Mouse (Mus musculus): Measurements from ENCODE around the gene Myh7b.
A peak's percentile ranks its signal among the peaks of the same experiment; 100 is the strongest.
"Not testable (repeated sequence)": the region's sequence is repeated elsewhere in the genome, so short reads cannot be mapped to it uniquely, and the experiment has no call there.

The Myh7b gene

GRCm38 (mm10) chr2:155603707-155604106 lies 7.3 kb upstream of the Myh7b start:
- DNase-seq (ENCODE audit: low spot score in 2 of 2): no peak

DNA sequence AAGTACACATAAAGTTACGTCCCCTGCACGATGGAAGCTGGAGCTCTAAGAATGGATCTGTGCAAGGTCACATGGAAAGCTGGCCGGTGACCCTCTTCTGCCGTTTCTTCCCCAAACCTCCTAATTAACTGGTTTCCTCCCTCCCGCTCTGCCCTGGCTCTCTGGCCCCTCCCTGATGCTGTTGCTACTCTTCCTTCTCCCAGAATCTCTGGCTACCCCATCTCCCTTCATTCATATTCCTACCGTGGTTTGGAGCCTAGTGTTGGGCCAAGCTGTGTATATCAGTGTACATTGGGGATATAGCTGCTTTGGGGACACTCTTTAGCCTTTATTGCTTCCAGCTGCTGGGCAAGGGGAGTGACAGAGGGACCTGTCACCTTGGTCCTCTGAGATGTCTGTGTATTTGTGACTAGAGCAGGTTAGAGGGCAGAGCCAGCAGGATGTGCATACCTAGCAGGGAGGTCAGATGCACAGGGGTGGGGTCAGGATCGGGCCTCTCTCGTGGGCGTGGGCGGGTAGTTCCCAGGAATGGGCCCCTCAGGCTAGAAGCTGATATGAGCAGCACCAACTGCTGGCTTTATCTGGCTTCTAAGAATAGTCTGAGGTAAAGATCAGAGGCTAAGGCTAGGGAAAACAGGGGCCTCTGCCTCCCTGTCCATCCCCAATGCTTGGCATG lies 6.3 kb upstream of the Myh7b start:
- no peak for DNase-seq (ENCODE audit: low spot score in 2 of 2)

GRCm38 (mm10) chr2:155605236-155605589 lies 5.8 kb upstream of the Myh7b start:
- DNase-seq (ENCODE audit: low spot score in 2 of 2): not testable (repeated sequence)

- DNase-seq (ENCODE audit: low spot score in 2 of 2): no peak
These were observed 4.7 kb upstream of the Myh7b start for GRCm38 (mm10) chr2:155606360-155606759.

DNA sequence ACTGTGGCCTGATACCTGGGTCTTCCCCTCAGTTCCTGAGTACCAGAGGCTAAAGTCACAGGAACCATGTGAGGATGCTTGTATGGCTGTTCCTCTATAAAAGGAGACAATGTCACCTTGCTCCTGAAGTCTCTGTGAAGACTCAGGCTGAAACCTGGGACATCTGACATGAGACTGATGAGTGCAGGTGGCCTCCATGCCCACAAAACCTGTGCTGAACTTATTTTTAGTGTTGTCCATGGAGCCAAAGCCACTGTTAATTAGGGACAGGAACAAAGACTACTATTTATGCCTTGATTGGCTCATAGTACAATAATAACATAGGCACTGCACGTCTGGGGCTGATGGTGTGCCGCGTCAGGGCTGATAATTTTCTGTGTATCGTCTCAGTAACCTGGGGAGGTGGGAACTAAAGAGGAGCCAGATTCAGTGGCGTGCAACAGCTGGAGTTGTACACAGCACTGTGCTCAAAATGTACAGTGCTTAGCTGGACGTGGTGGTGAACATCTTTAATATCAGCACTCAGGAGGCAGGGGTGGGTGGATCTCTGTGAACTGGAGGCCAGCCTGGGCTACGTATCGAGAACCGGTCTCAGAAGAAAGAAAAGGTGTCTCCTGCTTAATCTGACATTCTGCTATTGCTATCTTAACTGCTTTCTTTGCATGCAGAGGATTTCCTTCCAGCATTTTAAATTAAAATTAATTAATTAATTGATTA lies 980 bp downstream of the Myh7b start:
- no peak for DNase-seq (ENCODE audit: low spot score in 2 of 2)

- DNase-seq (ENCODE audit: low spot score in 2 of 2): peak in 1 of 2 experiments; percentile 35
These were observed 2.3 kb downstream of the Myh7b start for GRCm38 (mm10) chr2:155613326-155613755.

DNA sequence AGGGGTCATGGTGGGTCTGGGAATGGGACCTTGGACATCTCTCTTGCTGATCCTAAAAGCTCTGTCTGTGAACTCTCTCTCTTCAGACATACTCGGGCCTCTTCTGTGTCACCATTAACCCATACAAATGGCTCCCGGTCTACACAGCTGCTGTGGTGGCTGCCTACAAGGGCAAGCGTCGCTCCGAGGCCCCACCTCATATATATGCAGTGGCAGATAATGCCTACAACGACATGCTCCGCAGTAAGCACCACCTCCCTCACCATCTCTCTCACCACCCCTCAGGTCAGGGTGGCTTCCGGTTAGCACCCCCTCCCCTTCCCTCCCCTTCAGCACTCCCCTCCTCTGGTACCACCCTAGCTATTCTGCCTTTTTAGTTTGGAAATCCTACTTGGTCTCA lies 2.9 kb downstream of the Myh7b start:
- DNase-seq (ENCODE audit: low spot score in 2 of 2): no peak

DNA sequence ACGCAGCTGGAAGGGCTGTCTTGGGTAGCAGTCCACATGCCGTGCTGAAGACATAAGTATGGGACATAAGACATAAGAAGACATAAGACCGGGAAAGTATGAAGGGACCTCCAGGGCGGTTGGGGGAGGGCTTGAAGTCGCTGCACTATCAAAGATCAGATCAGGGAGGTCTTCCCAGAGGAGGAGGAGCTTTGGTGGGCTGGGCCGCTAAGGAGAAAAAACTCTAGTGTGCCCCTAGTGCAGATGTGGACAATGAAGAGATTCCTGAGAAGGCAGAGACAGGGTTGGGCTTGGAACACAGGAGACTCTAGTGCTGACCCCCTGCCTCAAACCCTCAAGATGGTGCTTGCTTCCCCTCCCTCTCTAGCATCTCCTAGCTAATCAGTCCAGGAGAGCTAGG lies 6.0 kb downstream of the Myh7b start:
- no peak for DNase-seq (ENCODE audit: low spot score in 2 of 2)

DNA sequence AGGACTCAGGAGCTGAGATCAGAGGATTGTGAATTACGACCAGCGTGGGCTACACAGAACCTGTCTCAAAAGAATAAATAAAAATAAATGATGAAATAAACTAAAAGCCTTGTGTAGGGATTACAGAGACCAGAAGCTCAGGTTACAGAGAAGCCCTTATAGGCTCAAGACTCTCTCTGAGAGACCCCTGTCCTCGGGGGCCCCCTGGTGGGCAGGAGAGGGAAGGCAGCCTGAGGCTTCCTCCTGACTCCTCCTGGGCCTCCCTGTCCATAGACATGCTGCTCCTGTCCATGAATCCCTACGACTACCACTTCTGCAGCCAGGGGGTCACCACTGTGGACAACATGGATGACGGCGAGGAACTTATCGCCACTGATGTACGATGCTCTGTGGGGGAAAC lies 8.8 kb downstream of the Myh7b start:
- DNase-seq (ENCODE audit: low spot score in 2 of 2): peak; percentile 75 to 88

DNA sequence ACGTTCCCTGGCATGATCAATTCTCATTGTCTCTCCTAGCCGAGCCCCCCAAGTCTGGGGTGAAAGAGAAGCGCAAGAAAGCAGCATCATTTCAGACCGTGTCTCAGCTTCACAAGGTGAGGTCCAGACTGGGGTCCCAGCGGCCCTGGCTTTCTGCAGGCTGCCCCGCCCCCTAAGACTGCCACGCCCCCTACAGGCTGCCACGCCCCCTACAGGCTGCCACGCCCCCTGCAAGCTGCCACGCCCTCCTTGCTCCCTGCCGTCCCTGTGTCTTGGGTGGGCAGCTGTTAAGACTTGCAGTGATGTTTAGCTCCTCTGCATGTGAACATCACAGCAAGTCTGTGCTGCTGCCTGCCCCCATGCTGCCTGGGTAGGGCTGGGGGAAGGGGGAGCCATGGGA lies 11.6 kb downstream of the Myh7b start:
- DNase-seq (ENCODE audit: low spot score in 2 of 2): no peak

- no peak for DNase-seq (ENCODE audit: low spot score in 2 of 2)
These were observed 13.0 kb downstream of the Myh7b start for GRCm38 (mm10) chr2:155623996-155624395.

DNA sequence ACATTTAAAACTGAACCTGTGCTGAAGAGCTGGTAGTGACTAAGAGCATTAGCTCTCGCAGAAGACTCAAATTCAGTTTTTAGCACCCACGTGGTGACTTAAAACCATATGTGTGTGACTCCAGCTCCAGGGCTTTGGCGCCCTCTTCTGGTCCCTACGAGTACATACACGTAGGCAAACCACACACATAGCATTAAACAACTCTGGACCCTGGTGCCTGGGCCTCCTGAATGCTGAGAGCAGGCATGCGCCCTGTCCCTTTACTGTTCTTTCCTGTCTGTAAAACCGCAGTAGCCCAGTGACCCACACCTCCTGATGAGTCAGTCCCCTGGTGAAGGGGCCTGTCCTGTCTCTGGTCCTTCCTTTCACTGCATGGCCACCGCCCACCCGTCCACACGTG lies 13.7 kb downstream of the Myh7b start:
- DNase-seq (ENCODE audit: low spot score in 2 of 2): peak in 1 of 2 experiments; percentile 18

DNA sequence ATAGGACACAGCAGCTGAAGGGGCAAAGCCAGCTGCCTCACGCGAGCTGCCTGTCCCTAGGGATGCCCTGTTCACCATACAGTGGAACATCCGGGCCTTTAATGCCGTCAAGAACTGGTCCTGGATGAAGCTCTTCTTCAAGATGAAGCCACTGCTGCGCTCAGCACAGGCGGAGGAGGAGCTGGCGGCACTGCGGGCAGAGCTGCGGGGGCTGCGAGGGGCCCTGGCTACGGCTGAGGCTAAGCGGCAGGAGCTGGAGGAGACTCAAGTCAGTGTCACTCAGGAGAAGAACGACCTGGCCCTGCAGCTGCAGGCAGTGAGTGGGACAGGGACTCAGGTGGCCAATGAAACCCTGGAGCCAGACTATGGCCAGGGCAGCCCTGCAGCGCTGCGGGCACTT lies 15.3 kb downstream of the Myh7b start:
- no peak for DNase-seq (ENCODE audit: low spot score in 2 of 2)

- DNase-seq (ENCODE audit: low spot score in 2 of 2): peak; percentile 51 to 75
These were observed 16.2 kb downstream of the Myh7b start for GRCm38 (mm10) chr2:155627030-155627738.

DNA sequence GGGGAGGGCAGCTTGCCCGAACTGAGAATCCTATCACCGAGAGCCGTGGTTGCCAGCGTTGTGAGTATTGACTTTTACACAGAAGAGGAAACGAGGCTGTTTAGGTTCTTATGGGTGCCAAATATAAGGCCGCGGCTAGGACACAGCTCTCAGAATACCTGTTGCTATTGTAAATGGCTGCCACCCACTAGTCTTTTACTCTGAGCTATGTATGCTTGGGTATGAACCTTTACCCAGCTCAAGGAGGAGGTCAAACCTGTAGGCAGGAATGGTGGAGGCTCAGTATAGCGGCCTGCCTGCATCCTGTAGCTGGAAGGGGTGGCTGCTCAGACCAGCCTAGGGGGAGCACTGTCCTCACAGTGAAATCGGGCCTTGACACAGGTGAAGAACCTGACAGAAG lies 17.1 kb downstream of the Myh7b start:
- DNase-seq (ENCODE audit: low spot score in 2 of 2): no peak

- DNase-seq (ENCODE audit: low spot score in 2 of 2): no peak
These were observed 17.5 kb downstream of the Myh7b start for GRCm38 (mm10) chr2:155628519-155628918.

- peak; percentile 27 to 62 for DNase-seq (ENCODE audit: low spot score in 2 of 2)
These were observed 18.2 kb downstream of the Myh7b start for GRCm38 (mm10) chr2:155629231-155629661.

GRCm38 (mm10) chr2:155630153-155630552 lies 19.1 kb downstream of the Myh7b start:
- DNase-seq (ENCODE audit: low spot score in 2 of 2): no peak

DNA sequence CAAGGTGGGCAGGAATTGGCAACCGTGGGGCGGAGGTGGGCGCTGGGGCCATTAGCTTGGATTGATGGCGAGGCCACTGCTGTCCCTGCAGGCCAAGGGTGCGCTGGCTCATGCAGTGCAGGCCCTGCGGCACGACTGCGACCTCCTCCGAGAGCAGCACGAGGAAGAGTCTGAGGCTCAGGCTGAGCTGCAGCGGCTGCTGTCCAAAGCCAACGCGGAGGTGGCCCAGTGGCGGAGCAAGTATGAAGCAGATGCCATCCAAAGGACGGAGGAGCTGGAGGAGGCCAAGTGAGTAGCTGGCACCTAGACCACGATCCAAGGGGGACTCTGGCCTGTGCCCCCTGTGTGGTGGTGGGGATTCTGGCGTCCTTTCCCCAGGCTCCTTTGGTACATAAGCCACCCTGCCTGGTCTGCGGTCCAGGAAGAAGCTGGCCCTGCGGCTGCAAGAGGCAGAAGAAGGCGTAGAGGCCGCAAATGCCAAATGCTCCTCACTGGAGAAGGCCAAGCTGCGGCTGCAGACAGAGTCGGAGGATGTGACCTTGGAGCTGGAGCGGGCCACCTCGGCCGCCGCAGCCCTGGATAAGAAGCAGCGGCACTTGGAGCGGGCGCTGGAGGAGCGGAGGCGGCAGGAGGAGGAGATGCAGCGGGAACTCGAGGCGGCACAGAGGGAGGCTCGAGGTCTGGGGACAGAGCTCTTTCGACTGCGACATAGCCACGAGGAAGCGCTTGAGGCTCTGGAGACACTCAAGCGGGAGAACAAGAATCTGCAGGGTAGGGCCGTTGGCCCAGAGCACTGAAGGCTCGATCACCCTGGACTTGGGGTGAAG lies 19.8 kb downstream of the Myh7b start:
- peak in 1 of 2 experiments; percentile 24 for DNase-seq (ENCODE audit: low spot score in 2 of 2)

GRCm38 (mm10) chr2:155632138-155632936 lies 21.3 kb downstream of the Myh7b start:
- DNase-seq (ENCODE audit: low spot score in 2 of 2): no peak

GRCm38 (mm10) chr2:155633121-155633520 lies 22.1 kb downstream of the Myh7b start:
- no peak for DNase-seq (ENCODE audit: low spot score in 2 of 2)
